In genomic region chr5:91565458-91565857, GRCm38 (mm10) we compare ENCODE assay signal across 29 mouse cellular contexts. TPM values are rescaled to one million over a fixed set of nuclear protein-coding genes. Genes with fewer than 3 reads are reported as not detected.
A peak's percentile ranks its signal among the peaks of the same experiment; 100 is the strongest.
DNase-seq lines count a peak whose midpoint lies in the region; ATAC-seq and TF ChIP-seq lines count a peak whose summit lies in the region.
"Had no signal": no experiment of that assay in that cellular context is flagged by ENCODE, and none has a peak within 500 bp of the region (broad histone marks: within the 10 kb centered on the region; RNA-seq: fewer than 3 reads in every experiment).

No protein-coding gene starts in this region.

- ATAC-seq in granulocyte monocyte progenitor cell, adult 5-6 weeks (replicated peaks; ENCODE audit: poor library complexity, severe bottlenecking), result peak; percentile 27; the same call in 1 of the 2 replicates
- ATAC-seq: forebrain, embryonic 16.5 days; hindbrain, postnatal 0 days; intestine, embryonic 15.5 days had no signal

- TF ChIP-seq POLR2A in heart, adult 2 months (IDR thresholded peaks at IDR 0.05; ENCODE audit: insufficient read depth, low read depth, low read length), result no peak
- TF ChIP-seq POLR2A in kidney, adult 2 months (IDR thresholded peaks at IDR 0.05; ENCODE audit: low read depth, low read length), result no peak

- peak overlapping the region; percentile 31; the same call in 1 of the 2 replicates for H3K27ac ChIP-seq in heart, adult 2 months
- peak overlapping the region; percentile 16; the same call in 1 of the 2 replicates for H3K27ac ChIP-seq in kidney, adult 2 months (ENCODE audit: insufficient read depth, low read depth, low read length)
- H3K27ac ChIP-seq: hindbrain, embryonic 12.5 days; hindbrain, postnatal 0 days; intestine, embryonic 15.5 days; kidney, postnatal 0 days; limb, embryonic 10.5 days; limb, embryonic 15.5 days; liver, embryonic 15.5 days; stomach, postnatal 0 days had no signal

- no peak overlapping the region for H3K4me3 ChIP-seq in heart, adult 2 months
- no peak overlapping the region for H3K4me3 ChIP-seq in kidney, adult 2 months (ENCODE audit: insufficient read depth, low read depth, low read length)
- H3K4me3 ChIP-seq: erythroblast, embryonic 14.5 days; gastrocnemius, adult 2 months; hindbrain, embryonic 12.5 days; intestine, embryonic 15.5 days; limb, embryonic 10.5 days; limb, embryonic 15.5 days; liver, embryonic 15.5 days had no signal

- intact Hi-C loops in heart, adult 2 months (cut with DNase I), result no loop called here
- intact Hi-C loops in left cerebral cortex, postnatal 4 days (cut with DNase I), result no loop called here

- peaks cover 3% of the 10 kb centered on the region for H3K4me1 ChIP-seq in heart, adult 2 months (ENCODE audit: control insufficient read depth, insufficient read depth, low read length)
- H3K4me1 ChIP-seq in kidney, adult 2 months (ENCODE audit: control insufficient read depth, insufficient read depth, low read length), result no peaks in the 10 kb centered on the region
- H3K4me1 ChIP-seq: hindbrain, embryonic 12.5 days; limb, embryonic 10.5 days; liver, embryonic 15.5 days had no signal

- no peak overlapping the region; the same call in 1 of the 2 replicates for H3K9ac ChIP-seq in heart, adult 2 months (ENCODE audit: low read depth, low read length)
- H3K9ac ChIP-seq: hindbrain, embryonic 12.5 days; intestine, embryonic 15.5 days; limb, embryonic 15.5 days; liver, embryonic 15.5 days; lung, embryonic 14.5 days had no signal

- no peaks in the 10 kb centered on the region for H3K79me2 ChIP-seq in heart, adult 2 months (replicated peaks; ENCODE audit: control insufficient read depth, insufficient read depth, low read length)

- WGBS in heart, adult 2 months, result 59% methylated on average over 3 of the region's 3 CpGs
- 85% methylated on average over 3 of the region's 3 CpGs for WGBS in kidney, adult 2 months

- TF ChIP-seq EP300 in heart, adult 2 months (IDR thresholded peaks at IDR 0.05; ENCODE audit: insufficient read depth, low read depth, low read length), result no peak

- TF ChIP-seq CTCF in heart, adult 2 months (IDR thresholded peaks at IDR 0.05), result no peak
- no peak for TF ChIP-seq CTCF in kidney, adult 2 months (conservative IDR thresholded peaks at IDR 0.05; ENCODE audit: insufficient read depth, insufficient read length, low read depth, low read length)

- H3K27me3 ChIP-seq in heart, adult 2 months (ENCODE audit: control insufficient read depth, insufficient read depth, low read length), result no peaks in the 10 kb centered on the region
- H3K27me3 ChIP-seq in kidney, adult 2 months (replicated peaks; ENCODE audit: control insufficient read depth, insufficient read depth, low read length), result no peaks in the 10 kb centered on the region
- H3K27me3 ChIP-seq: hindbrain, embryonic 12.5 days; intestine, embryonic 15.5 days; limb, embryonic 15.5 days; liver, embryonic 15.5 days had no signal

- H3K36me3 ChIP-seq in heart, adult 2 months (ENCODE audit: control insufficient read depth, insufficient read depth, low read length), result peaks cover 5% of the 10 kb centered on the region
- no peaks in the 10 kb centered on the region for H3K36me3 ChIP-seq in kidney, adult 2 months (ENCODE audit: control insufficient read depth, insufficient read depth, low read length)
- H3K36me3 ChIP-seq: hindbrain, embryonic 12.5 days; intestine, embryonic 15.5 days; limb, embryonic 10.5 days; limb, embryonic 15.5 days; liver, embryonic 15.5 days had no signal

- peak; percentile 50 for DNase-seq in adrenal gland, adult 2 months
- DNase-seq in adrenal gland, adult 8-10 months, result no peak
- no peak for DNase-seq in heart, adult 2 months
- DNase-seq in heart, postnatal 4 days, result no peak
- DNase-seq in kidney, adult 2 months, result peak; percentile 2
- no peak for DNase-seq in kidney, postnatal 14 days
- DNase-seq in left cerebral cortex, postnatal 4 days, result no peak
- DNase-seq: cerebellum, adult 18-20 months; cerebellum, postnatal 10 days; gastrocnemius, adult 2 months; gastrocnemius, postnatal 36 days; layer of hippocampus, postnatal 36 days; lung, embryonic 14.5 days; lung, postnatal 14 days; midbrain, embryonic 14.5 days; right cerebral cortex, adult 18-20 months; thymus, adult 18-20 months; thymus, postnatal 25 days had no signal

RNA-seq across cellular contexts. Expression of gene Parm1, which starts 48.0 kb away (rescaled TPM):
- 100 to 1,000 TPM; 103 to 137 TPM for total RNA-seq in adrenal gland, adult 2 months (2021)
- 66.9 and 122 TPM in 2 replicates for polyA plus RNA-seq in adrenal gland, adult 2 months (2012; rRNA removed)
- total RNA-seq in adrenal gland, adult 8-10 months (2022), result 100 to 1,000 TPM in 2 of 4 experiments, 10 to 100 TPM in 2; 99.4 to 150 (median 100) TPM
- 10 to 100 TPM; 48.0 to 56.8 TPM for total RNA-seq in heart, adult 2 months (2021)
- 41.5 and 55.5 TPM in 2 replicates for polyA plus RNA-seq in heart, adult 2 months (2012; rRNA removed)
- total RNA-seq in heart, postnatal 4 days (2021), result 10 to 100 TPM; 60.7 to 63.4 TPM
- 6.8 and 7.6 TPM in 2 replicates for polyA plus RNA-seq in kidney, adult 2 months (2012; rRNA removed)
- total RNA-seq in granulocyte monocyte progenitor cell, adult 5-6 weeks (2014; fragmentation: Nextera tagmentation), result not detected in 2 replicates
- total RNA-seq in granulocyte monocyte progenitor cell, adult 5-6 weeks (2017), result 0.26 TPM in 1 of 2 replicates, not detected in the other
- total RNA-seq in left cerebral cortex, postnatal 4 days (2021), result 10 to 100 TPM; 10.6 to 14.9 TPM

Comparison
In these comparisons a context has a peak if more than half of its experiments do, and no peak if none do; other contexts are left out.
1. DNase-seq: peak in adrenal gland, adult 2 months (single experiment) and kidney, adult 2 months (single experiment); none in adrenal gland, adult 8-10 months (single experiment), heart, adult 2 months (0 of 2), heart, postnatal 4 days (single experiment), kidney, postnatal 14 days (single experiment) and left cerebral cortex, postnatal 4 days (single experiment).
2. RNA of gene Parm1, which starts 48.0 kb away (total RNA-seq): 103 to 137 TPM in adrenal gland, adult 2 months, 99.4 to 150 TPM in adrenal gland, adult 8-10 months, 60.7 to 63.4 TPM in heart, postnatal 4 days, 48.0 to 56.8 TPM in heart, adult 2 months and 10.6 to 14.9 TPM in left cerebral cortex, postnatal 4 days; 0.26 TPM in granulocyte monocyte progenitor cell, adult 5-6 weeks; every median in the first group is over 4 times any median in the second.